Mouse (Mus musculus) cerebellum, adult 11 months (tissue): ENCODE results near the gene Pigv.

Experiments used
- DNase-seq: peaks from one replicate; pipeline ENCODE4 v3.0.0; 2022

Gene Pigv

GRCm38 (mm10) chr4:133612416-133612815 is 60.0 kb downstream of the Pigv start:
- DNase-seq = no peak

- DNase-seq = no peak
Measured at GRCm38 (mm10) chr4:133611815-133612214, 60.6 kb downstream of the Pigv start.
